Mouse (Mus musculus) kidney, postnatal 36 days (tissue): Measurements from ENCODE around the gene Ikzf2.
A peak's percentile ranks its signal among the peaks of the same experiment; 100 is the strongest.

Experiments
- DNase-seq, 2 experiments: peaks; one replicate each; pipeline ENCODE4 v3.0.0; 2021 to 2022; ENCODE audit warnings: mixed read lengths in 2 of 2

Gene Ikzf2

GRCm38 (mm10) chr1:69659779-69660178, 27.3 kb downstream of the Ikzf2 start:
- no peak for DNase-seq

DNA sequence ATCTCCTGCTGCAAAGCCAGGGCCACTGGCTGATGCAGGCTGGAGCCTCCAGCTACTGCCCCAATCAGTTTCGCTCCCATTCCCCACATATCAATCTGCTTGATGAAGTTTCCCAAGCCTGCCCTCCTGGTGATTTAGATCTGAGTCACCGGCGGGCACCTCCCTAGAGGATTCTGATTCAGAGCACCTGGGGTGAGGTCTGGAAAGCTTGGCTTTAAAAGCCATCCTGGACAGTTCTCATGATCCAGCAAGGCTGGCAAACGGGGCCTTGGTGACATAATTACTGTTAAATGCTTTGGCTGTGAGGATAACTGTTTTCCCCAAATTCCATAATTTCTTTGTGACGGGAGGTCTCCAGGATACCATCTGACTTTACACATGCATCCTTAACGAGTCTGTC, 29.0 kb downstream of the Ikzf2 start:
- DNase-seq: no peak

DNA sequence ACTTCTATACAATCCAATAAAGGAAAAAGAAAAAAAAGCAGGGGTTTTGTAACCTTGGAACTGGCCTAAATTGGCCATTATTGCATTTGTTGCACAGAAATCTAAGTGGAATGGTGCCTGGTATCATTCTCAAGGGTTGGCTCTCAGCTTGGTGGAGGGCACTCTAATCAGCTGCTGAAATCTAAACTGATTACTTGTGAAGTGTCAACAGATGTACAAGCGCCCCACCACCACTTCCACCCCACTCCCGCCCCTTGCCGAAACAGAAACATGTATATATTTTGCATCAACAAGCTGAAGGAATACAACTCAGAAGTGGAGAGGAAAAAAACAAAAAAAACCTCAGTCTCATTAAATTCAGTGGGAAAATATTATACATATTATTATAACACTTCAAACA, 29.6 kb downstream of the Ikzf2 start:
- DNase-seq: no peak

DNA sequence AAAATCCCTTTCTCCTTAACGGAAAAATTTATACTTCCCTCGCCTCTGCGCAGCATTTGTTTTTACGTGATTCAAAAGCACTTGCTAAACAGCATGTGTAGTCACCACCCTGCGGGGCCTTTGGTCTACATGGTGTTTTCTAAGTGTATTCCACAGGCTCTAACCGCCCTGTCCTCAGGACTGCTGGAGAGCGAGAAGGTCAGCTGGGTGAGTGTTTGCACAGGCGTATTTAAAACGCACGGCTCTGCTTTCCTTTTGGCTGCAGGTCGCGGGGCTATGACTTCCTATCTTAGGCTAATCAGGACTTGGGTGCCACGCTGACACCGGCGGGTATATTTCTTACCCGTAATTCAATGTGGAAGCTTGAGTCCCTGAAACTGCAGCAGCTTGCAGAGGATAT, 30.1 kb downstream of the Ikzf2 start:
- no peak for DNase-seq

- DNase-seq: no peak
Observed at GRCm38 (mm10) chr1:69656047-69656782, 30.8 kb downstream of the Ikzf2 start.

DNA sequence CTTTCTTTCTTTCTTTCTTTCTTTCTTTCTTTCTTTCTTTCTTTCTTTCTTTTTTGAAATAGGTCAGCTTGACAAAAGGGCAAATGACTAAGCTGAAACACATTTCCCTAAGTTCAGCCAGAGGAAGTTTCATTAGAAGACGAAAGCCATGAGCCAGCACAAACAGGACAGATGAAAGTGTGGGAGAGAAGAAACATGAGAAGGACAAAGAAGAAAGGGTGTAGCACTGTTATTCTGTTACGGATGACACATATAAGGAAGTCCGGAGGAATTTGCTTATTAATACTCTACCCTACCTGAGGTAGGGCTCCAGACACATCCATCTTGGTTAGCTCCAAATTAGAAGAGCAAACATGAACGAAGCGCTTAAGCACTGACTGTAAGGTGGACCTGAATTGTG, 31.7 kb downstream of the Ikzf2 start:
- no peak for DNase-seq

- DNase-seq: no peak
Observed at GRCm38 (mm10) chr1:69654955-69655354, 32.1 kb downstream of the Ikzf2 start.

GRCm38 (mm10) chr1:69653419-69653818, 33.6 kb downstream of the Ikzf2 start:
- no peak for DNase-seq

GRCm38 (mm10) chr1:69643138-69643537, 43.9 kb downstream of the Ikzf2 start:
- no peak for DNase-seq

DNA sequence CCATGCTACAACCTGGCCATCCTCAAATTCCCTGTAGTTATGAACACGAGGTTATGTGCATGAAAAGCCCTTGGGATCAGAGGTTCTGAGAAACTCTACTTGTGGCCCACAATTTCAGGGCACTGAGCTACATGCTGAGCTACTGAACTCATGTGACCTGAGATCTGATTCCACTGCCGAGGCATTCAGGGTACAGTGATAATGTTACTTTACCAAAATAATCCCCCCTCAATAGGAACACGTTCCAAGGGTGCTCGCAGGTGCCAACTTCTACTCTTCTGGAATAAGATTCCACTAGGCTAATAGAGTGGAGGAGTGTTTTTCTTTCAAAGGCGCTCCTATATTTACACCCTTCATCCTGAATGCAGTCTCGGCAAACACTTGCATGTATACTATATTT, 45.1 kb downstream of the Ikzf2 start:
- no peak for DNase-seq

DNA sequence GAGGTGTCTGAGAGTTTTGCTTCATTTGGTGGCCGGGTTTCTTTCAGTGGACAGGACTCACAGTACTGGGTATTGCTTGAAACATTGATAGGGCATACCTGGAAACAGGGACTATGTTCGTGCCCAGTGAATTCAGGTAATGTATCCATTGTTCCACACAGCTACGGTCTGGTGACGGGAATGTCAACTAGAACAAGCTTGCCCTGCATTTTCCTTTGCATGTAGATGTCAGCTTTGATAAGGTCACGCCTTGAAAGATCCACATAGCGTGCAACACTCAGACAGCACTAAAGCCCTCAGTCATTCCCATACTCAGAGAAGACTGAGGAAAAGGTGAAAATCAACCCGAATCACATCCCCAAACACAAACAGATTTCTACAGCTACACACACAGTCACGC, 48.7 kb downstream of the Ikzf2 start:
- DNase-seq: no peak

- no peak for DNase-seq
Observed at GRCm38 (mm10) chr1:69637907-69638306, 49.1 kb downstream of the Ikzf2 start.

DNA sequence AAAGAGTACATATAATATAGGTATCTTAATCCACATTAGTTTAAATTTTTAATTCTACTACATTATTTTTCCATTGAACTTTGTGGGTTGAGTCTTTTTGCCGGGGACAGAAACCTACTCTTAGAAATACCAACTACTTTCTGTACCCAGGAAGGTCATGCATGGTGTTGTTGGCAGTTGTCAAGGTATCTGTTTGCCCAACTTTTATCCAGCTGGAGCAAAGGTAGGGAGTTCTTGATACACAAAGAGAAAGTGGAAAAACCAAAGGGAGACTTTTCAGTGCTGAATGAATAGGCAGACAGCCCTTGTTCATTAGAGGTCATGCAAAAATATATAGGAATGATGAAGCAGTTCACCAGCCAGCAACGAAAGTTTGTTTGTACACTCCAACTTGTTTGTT, 52.8 kb downstream of the Ikzf2 start:
- no peak for DNase-seq

DNA sequence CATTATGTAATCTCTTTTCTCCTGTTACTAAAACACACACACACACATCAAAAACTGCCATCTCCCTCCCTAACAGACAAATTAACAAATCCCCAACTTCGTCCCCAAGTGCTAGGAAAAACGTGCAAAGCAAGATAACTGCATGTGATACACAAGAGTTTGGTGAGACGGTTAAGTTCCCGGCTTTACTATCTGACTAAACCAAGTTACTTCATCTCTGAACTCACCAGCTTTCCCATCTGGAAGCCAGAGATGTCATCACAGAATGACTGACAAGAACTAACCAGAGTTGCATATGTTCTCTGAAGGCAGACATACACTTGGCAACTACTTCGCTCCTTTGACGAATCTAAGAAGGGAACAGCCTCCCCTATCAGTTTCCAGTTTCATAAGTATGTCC, 56.5 kb downstream of the Ikzf2 start:
- DNase-seq: no peak

DNA sequence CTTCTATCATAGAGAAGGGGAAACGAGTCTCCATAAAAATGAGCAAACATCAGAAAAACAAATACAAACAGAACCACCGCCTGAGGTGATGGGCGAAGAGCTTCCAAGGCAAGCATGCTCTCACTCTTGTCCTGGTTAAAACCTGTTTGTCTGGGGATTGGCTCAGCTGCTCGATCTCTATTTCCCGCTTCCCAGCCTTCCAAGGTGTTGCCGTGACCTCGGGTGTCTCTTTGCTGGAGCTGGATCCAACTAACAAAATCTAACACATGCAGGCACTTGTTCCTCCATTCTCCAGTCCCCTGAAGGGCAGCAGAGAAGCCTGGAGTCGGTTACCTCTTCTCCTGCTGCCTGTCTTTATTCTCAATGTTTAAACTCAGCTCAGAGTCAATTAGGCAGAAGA, 57.5 kb downstream of the Ikzf2 start:
- DNase-seq: no peak

DNA sequence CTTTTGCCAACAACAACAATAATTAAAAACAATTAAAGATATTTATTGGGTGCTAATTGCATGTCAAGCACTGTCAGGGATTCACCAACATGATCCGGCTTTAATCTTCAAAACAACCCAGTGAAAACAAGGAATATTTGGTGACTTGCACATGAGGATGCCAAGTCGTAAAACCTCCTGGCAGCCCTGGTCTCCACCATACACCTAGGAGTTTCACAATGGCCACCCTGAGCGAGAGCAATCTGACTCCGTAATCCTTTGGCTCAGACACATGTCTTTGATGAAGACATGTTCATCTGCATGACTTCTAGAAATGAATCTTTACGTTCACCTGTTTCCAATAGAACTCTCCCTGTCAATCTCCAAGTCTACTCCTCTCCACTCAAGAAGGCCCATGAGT, 75.0 kb downstream of the Ikzf2 start:
- no peak for DNase-seq

DNA sequence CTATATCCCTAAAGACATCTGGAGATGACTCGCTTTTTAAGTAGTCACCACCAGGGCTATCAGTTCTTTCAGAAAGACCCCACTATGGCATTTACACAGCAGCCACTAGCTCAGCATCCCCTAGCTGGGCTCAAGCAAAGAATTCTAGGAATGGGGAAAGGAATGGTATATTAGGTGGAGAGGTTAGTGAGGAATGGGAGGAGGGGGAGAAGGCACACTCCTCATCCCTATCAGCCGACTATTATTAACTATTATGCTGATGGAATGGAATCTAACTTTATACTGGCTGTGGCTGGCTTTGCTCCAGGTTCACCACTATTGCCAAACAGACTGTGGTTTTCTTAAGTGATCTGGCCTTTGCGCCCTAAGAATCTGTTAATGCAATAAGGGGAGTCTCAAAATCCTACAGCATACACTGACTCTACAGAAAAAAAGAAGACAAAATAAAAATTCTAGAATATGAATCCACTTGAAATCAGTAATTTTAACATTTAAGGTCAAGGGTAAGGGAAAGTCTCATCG, 75.8 kb downstream of the Ikzf2 start:
- peak; percentile 34 to 43 for DNase-seq

GRCm38 (mm10) chr1:69610791-69611190, 76.3 kb downstream of the Ikzf2 start:
- DNase-seq: peak in 1 of 2 experiments; percentile 46

DNA sequence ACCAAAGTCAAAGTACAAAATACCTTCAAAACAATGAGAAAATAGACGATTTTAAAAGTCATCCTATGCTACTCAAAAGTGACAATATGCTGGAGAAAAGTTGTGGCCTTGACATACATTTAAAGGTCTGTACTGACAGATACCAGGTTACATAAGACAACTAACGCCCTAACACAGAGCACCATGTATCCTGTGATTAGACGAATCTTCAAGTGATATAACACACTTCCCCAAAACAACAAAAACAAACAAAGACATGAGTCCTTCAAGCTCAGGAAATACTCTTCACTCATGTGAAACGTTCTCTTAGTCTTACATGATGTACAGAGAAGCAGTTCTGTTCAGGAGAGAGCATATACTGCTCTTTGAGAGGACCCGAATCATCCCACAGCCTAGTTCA, 78.2 kb downstream of the Ikzf2 start:
- DNase-seq: no peak

- DNase-seq: no peak
Observed at GRCm38 (mm10) chr1:69606844-69607243, 80.2 kb downstream of the Ikzf2 start.

DNA sequence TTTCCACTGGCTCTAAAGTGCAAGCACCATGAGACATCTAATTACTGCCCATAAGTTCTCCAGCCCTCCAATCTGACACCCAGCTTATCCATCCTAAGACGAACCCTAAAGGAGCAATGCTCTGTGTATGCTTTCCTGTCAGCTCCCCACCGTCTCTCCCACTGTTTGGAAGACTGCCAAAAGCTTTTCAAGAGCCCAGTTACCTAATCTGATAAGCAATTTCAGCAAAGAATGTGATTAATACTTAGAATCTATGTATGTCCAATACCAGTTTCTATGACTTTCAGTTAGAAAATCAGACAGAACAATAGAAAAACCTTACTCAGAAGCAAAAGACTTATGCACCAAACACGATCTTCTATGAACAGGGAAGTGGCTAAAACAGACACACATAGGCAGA, 82.8 kb downstream of the Ikzf2 start:
- no peak for DNase-seq

DNA sequence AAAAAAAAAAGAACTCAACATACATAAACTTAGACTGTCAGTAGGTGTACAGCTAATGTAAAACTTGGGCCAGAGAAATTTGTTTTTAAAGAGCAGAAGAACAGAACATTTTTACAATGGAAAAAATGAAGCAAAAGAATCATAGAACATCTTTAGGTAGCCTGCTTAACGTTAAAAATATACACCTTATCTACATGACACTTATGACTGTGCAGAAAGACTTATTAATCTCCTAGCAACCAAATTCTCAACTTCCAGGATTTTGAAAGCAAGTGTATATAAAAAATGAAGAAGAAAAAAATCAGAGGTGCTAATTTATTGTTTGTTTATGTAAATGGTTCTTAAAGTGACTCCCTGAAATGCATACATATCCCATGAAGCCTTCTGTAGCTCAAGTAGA, 86.1 kb downstream of the Ikzf2 start:
- DNase-seq: no peak

GRCm38 (mm10) chr1:69599074-69599772, 87.8 kb downstream of the Ikzf2 start:
- no peak for DNase-seq

DNA sequence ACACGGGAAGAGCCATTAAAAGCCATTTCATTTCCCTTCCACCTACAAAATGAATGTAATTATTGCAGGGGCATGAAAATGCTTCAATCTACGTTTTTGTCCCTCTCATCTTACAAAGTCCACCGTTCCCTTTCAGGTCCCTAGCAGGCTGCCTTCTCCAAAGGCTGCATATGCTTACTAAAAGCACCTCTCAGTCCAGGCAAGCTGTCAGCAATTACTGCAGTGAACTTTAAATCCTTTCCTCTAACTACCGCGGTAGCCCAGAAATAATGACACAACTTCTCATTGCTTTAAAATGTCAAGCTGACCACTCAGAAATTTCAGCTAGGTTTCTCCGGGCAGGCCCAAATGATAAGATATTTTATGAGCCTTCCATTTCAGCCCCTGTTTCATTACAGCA, 95.2 kb downstream of the Ikzf2 start:
- DNase-seq: no peak
